Mouse (Mus musculus) liver, embryonic 16.5 days (tissue): ENCODE measurements at regions not wholly inside any gene's neighbourhood (a gene's known extent, or its start where the extent isn't known, plus 50 kb on each side); places are given as distances from the start of the nearest gene placed in this dataset.

ENCODE experiments used
- ATAC-seq: fragments of 200-750 bp; cut with Nextera tagmentation; 2 replicates; pipeline ENCODE4 v1.8.0; 2017; ENCODE audit warnings: low read depth, mild to moderate bottlenecking, moderate number of reproducible peaks, moderate library complexity
- H3K27ac ChIP-seq: fragments of 300-500 bp; sonication (generic); 2 replicates; pipeline ENCODE4 v1.5.1; 2014; ENCODE audit warnings: mild to moderate bottlenecking, low read length
- H3K27me3 ChIP-seq: fragments of 300-500 bp; sonication (generic); 2 replicates; pipeline ENCODE4 v1.6.1; 2014; ENCODE audit warnings: low read depth, low read length, mixed read lengths; ENCODE audit not compliant: control insufficient read depth, insufficient read depth
- H3K36me3 ChIP-seq: fragments of 300-500 bp; sonication (generic); 2 replicates; pipeline ENCODE4 v1.6.1; 2014; ENCODE audit warnings: mild to moderate bottlenecking; ENCODE audit not compliant: control insufficient read depth, insufficient read depth
- H3K4me1 ChIP-seq: fragments of 300-500 bp; sonication (generic); 2 replicates; pipeline ENCODE4 v1.6.1; 2014; ENCODE audit warnings: low read depth, low read length, mixed read lengths; ENCODE audit not compliant: control insufficient read depth
- H3K4me2 ChIP-seq: fragments of 300-500 bp; sonication (generic); 2 replicates; pipeline ENCODE4 v1.6.1; 2014; ENCODE audit warnings: low read depth, low read length, mixed read lengths
- H3K4me3 ChIP-seq: fragments of 300-500 bp; sonication (generic); 2 replicates; pipeline ENCODE4 v1.5.1; 2014; ENCODE audit warnings: low read depth, mild to moderate bottlenecking, low read length
- H3K9ac ChIP-seq: fragments of 300-500 bp; sonication (generic); 2 replicates; pipeline ENCODE4 v1.6.1; 2014; ENCODE audit warnings: low read depth, low read length
- H3K9me3 ChIP-seq: fragments of 300-500 bp; sonication (generic); replicated peaks from 2 replicates; pipeline ENCODE4 v1.6.1; 2016; ENCODE audit warnings: low read length; ENCODE audit not compliant: control insufficient read depth
- WGBS: fragments of 180-500 bp; shearing (Covaris S2); extraction: QIAGEN DNeasy Blood & Tissue Kit; methylation state at CpG from one replicate; pipeline ENCODE4 v1.1.7; 2014; ENCODE audit not compliant: insufficient replicate concordance; 5-methylcytosine and 5-hydroxymethylcytosine counted together

DNA sequence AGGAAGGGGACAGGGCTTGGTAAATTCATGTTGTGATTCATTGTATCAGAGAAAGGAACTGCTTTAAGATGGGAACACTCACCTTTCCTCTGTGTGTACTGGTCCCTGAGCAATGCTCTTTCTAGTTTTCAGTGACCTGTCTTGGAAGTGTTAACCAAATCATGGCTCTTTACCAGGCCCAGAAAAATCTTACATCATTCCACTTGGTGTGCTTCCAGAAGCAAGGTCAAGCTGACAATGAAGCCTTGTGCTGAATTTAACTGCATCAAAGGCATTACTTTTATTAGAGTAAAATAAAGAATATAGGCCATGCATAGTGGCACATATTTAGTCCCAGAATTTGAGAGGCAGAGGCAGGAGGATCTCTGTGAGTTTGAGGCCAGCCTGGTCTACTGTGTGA lies 75.4 kb upstream of the Hmgn3 start:
- H3K27ac ChIP-seq: no peak overlapping the region
- no peak for ATAC-seq
- H3K9ac ChIP-seq: no peak overlapping the region

DNA sequence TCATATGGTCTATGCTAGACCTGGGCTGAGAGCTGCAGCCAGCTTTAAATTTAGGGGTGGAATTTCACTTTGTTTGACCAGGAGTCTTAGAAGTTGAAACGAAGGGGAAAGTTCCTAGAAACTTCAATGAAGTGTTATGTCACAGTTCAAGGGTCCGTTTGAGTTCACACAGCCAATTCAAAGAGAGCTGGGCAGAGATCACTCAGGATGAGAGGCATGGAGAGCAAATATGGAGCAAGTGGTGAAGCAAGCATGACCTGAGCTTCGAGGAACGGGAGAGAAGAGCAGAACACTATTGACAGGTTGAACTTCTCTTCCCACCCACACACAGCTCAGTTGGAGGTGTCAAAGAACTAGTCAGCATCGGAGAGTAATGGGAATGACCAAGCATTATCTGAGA lies 56.1 kb upstream of the Hmgn3 start:
- WGBS: 48% methylated on average over 5 of the region's 5 CpGs
- Histone ChIP-seq H3K36me3 (no peaks in the 10 kb centered on the region), H3K27ac (no peak overlapping the region), H3K4me2 (no peak overlapping the region), H3K4me3 (no peak overlapping the region), H3K9me3 (no peaks in the 10 kb centered on the region), H3K9ac (no peak overlapping the region), H3K27me3 (no peaks in the 10 kb centered on the region), H3K4me1 (no peaks in the 10 kb centered on the region)
- peak; percentile 73 for ATAC-seq

More for the DNA sequence above, 75.4 kb upstream of the Hmgn3 start:
- Histone ChIP-seq H3K4me1 (no peaks in the 10 kb centered on the region), H3K4me2 (no peak overlapping the region), H3K9me3 (no peaks in the 10 kb centered on the region), H3K36me3 (no peaks in the 10 kb centered on the region), H3K27me3 (no peaks in the 10 kb centered on the region), H3K4me3 (no peak overlapping the region)

DNA sequence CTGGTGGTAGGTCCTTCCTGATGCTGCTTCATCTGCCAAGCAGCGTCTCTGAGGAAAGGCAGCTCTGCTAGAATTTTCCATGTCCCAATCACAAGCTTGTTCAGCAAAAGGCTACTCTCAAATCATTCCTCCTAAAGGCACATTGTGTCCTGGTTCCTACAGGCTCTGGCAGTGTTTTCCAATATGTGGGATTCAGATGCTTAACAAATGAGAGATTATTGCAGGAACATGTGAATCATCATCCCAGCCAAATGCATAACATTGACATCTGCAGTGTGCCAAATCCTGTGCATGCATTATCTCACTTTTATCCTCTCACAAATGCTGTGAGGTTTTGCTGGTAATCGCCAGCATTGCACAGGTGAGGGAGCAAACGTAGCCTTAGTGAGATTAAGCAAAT lies 53.3 kb upstream of the Hmgn3 start:
- H3K4me1 ChIP-seq: no peaks in the 10 kb centered on the region
- 60% methylated on average over 3 of the region's 3 CpGs for WGBS
- ATAC-seq: no peak
- no peak overlapping the region for H3K9ac ChIP-seq
- no peaks in the 10 kb centered on the region for H3K9me3 ChIP-seq
- no peak overlapping the region for H3K4me3 ChIP-seq
- H3K36me3 ChIP-seq: no peaks in the 10 kb centered on the region
- H3K27me3 ChIP-seq: no peaks in the 10 kb centered on the region
- H3K4me2 ChIP-seq: no peak overlapping the region
- H3K27ac ChIP-seq: no peak overlapping the region

DNA sequence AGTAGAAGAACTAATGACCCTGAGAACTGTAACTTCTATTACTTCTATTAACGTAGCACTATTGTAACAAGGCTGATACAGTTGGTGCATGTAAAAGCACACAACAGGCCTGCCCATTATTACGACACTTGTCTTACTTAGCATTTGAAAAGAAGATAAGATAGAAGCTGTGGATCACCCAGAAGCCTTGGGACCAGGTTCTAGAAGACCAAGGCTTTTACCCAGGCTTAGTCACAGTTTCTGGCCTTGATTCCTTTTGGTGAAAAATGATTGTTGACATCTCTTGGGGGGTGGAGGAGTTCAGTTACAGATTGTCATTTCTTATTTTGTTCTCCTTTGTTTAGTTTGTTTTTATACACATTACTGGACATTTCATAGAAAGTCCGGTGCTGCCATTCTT lies 52.7 kb upstream of the Hmgn3 start:
- no peaks in the 10 kb centered on the region for H3K4me1 ChIP-seq

DNA sequence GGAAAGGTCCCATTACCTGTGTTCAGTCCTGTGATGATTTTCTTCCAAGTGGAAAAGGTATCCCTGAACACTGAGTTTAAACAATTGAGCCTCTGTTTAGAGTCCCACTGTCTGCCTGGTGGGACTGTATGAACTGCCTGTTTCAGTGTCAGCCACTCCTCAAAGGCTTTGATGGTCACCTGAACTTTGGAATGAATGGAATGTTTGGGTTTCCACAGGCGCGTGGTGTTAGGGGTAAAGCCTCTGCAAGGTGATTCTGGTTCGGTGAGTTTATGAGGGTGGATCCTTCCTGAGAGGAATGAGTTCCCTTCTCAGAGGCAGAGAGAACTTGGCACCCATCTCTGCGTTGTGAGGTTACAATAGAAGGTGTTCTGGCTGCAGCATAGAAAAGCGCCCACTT lies 50.5 kb upstream of the Hmgn3 start:
- Histone ChIP-seq H3K4me2 (no peak overlapping the region), H3K36me3 (no peaks in the 10 kb centered on the region), H3K4me3 (no peak overlapping the region), H3K27ac (no peak overlapping the region), H3K9ac (no peak overlapping the region), H3K9me3 (no peaks in the 10 kb centered on the region), H3K4me1 (no peaks in the 10 kb centered on the region), H3K27me3 (no peaks in the 10 kb centered on the region)
- 63% methylated on average over 5 of the region's 5 CpGs for WGBS
- no peak for ATAC-seq

More for the DNA sequence above, 52.7 kb upstream of the Hmgn3 start:
- Histone ChIP-seq H3K27ac (no peak overlapping the region), H3K4me3 (no peak overlapping the region), H3K9ac (no peak overlapping the region), H3K4me2 (no peak overlapping the region), H3K9me3 (no peaks in the 10 kb centered on the region), H3K36me3 (no peaks in the 10 kb centered on the region), H3K27me3 (no peaks in the 10 kb centered on the region)
- WGBS: 65% methylated on average over 3 of the region's 3 CpGs
- ATAC-seq: no peak
